Mouse (Mus musculus) splenic B cell, adult 2 months (primary cell): ENCODE data around the gene Armc5.
A peak's percentile ranks its signal among the peaks of the same experiment; 100 is the strongest.

Experiments used
- DNase-seq: peaks from one replicate; pipeline ENCODE4 v3.0.0-alpha.2; 2011; ENCODE audit warnings: low read depth, low spot score
- H3K27me3 ChIP-seq: 2 replicates; pipeline ENCODE4 v1.6.1; 2012; ENCODE audit warnings: mild to moderate bottlenecking, low read length, moderate library complexity, mixed read lengths; ENCODE audit not compliant: control insufficient read depth, poor library complexity, insufficient read depth, severe bottlenecking
- H3K36me3 ChIP-seq: 2 replicates; pipeline ENCODE4 v1.6.1; 2012; ENCODE audit warnings: mild to moderate bottlenecking, low read length, moderate library complexity, mixed read lengths; ENCODE audit not compliant: control insufficient read depth, poor library complexity, insufficient read depth, severe bottlenecking

Armc5 gene

GRCm38 (mm10) chr7:128237927-128238778 lies 1.0 kb downstream of the Armc5 start, which contains the start of gene 9130023H24Rik:
9130023H24Rik (minus strand) TSS chr7:128238031.
- DNase-seq: peak; percentile 100
- peaks cover 10% of the 10 kb centered on the region for H3K36me3 ChIP-seq

GRCm38 (mm10) chr7:128238991-128239390 lies 1.8 kb downstream of the Armc5 start:
- peak; percentile 68 for DNase-seq
- Histone ChIP-seq H3K36me3 (peaks cover 11% of the 10 kb centered on the region), H3K27me3 (no peaks in the 10 kb centered on the region)

More at GRCm38 (mm10) chr7:128237927-128238778, 1.0 kb downstream of the Armc5 start, which contains the start of gene 9130023H24Rik:
- H3K27me3 ChIP-seq: no peaks in the 10 kb centered on the region

- Histone ChIP-seq H3K27me3 (no peaks in the 10 kb centered on the region), H3K36me3 (peaks cover 18% of the 10 kb centered on the region)
- peak; percentile 10 for DNase-seq
Observed at GRCm38 (mm10) chr7:128240131-128240784, 3.1 kb downstream of the Armc5 start.

GRCm38 (mm10) chr7:128242331-128242730 lies 5.2 kb downstream of the Armc5 start:
- no peak for DNase-seq
- Histone ChIP-seq H3K27me3 (no peaks in the 10 kb centered on the region), H3K36me3 (peaks cover 19% of the 10 kb centered on the region)

- peaks cover 19% of the 10 kb centered on the region for H3K36me3 ChIP-seq
- no peak for DNase-seq
- no peaks in the 10 kb centered on the region for H3K27me3 ChIP-seq
Observed at GRCm38 (mm10) chr7:128243921-128244320, 6.8 kb downstream of the Armc5 start.

GRCm38 (mm10) chr7:128244410-128245025 lies 7.4 kb downstream of the Armc5 start:
- DNase-seq: no peak
- no peaks in the 10 kb centered on the region for H3K27me3 ChIP-seq
- peaks cover 19% of the 10 kb centered on the region for H3K36me3 ChIP-seq

GRCm38 (mm10) chr7:128245547-128245946 lies 8.4 kb downstream of the Armc5 start:
- DNase-seq: no peak
- Histone ChIP-seq H3K36me3 (peaks cover 15% of the 10 kb centered on the region), H3K27me3 (no peaks in the 10 kb centered on the region)

- H3K36me3 ChIP-seq: peaks cover 12% of the 10 kb centered on the region
- DNase-seq: no peak
- no peaks in the 10 kb centered on the region for H3K27me3 ChIP-seq
Observed at GRCm38 (mm10) chr7:128246496-128247391, 9.6 kb downstream of the Armc5 start, which contains the start of gene Tgfb1i1. Tgfb1i1 (plus strand) TSS chr7:128246812.

GRCm38 (mm10) chr7:128247443-128247842 lies 10.3 kb downstream of the Armc5 start:
- Histone ChIP-seq H3K27me3 (no peaks in the 10 kb centered on the region), H3K36me3 (peaks cover 10% of the 10 kb centered on the region)
- DNase-seq: peak; percentile 78

- no peak for DNase-seq
- Histone ChIP-seq H3K36me3 (peaks cover 8% of the 10 kb centered on the region), H3K27me3 (no peaks in the 10 kb centered on the region)
Observed at GRCm38 (mm10) chr7:128248081-128249042, 11.2 kb downstream of the Armc5 start.

GRCm38 (mm10) chr7:128249998-128250397 lies 12.9 kb downstream of the Armc5 start:
- Histone ChIP-seq H3K27me3 (no peaks in the 10 kb centered on the region), H3K36me3 (peaks cover 4% of the 10 kb centered on the region)
- no peak for DNase-seq

- H3K36me3 ChIP-seq: peaks cover 3% of the 10 kb centered on the region
- no peak for DNase-seq
- H3K27me3 ChIP-seq: no peaks in the 10 kb centered on the region
Observed at GRCm38 (mm10) chr7:128251946-128252345, 14.8 kb downstream of the Armc5 start.

- Histone ChIP-seq H3K27me3 (no peaks in the 10 kb centered on the region), H3K36me3 (peaks cover 3% of the 10 kb centered on the region)
- no peak for DNase-seq
Observed at GRCm38 (mm10) chr7:128252609-128253008, 15.5 kb downstream of the Armc5 start.
